Mouse (Mus musculus) hindbrain, embryonic 16.5 days (tissue): ENCODE data around the gene Rps6ka5. TPM values are rescaled to one million over a fixed set of nuclear protein-coding genes. Genes with fewer than 3 reads are reported as not detected.

Experiments used
- ATAC-seq: fragments of 200-750 bp; cut with Nextera tagmentation; 2 replicates; pipeline ENCODE4 v1.8.0; 2017; ENCODE audit warnings: moderate TSS enrichment, moderate library complexity
- H3K27ac ChIP-seq: fragments of 300-500 bp; sonication (generic); 2 replicates; pipeline ENCODE4 v1.5.1; 2014; ENCODE audit warnings: low read depth, mild to moderate bottlenecking, control low read depth, low read length, moderate library complexity
- H3K27me3 ChIP-seq: fragments of 300-500 bp; sonication (generic); replicated peaks from 2 replicates; pipeline ENCODE4 v1.6.1; 2014; ENCODE audit warnings: low read length; ENCODE audit not compliant: control insufficient read depth, insufficient read depth
- H3K36me3 ChIP-seq: fragments of 300-500 bp; sonication (generic); 2 replicates; pipeline ENCODE4 v1.6.1; 2014; ENCODE audit warnings: mild to moderate bottlenecking, low read length, moderate library complexity, mixed read lengths; ENCODE audit not compliant: control insufficient read depth, insufficient read depth
- H3K4me1 ChIP-seq: fragments of 300-500 bp; sonication (generic); 2 replicates; pipeline ENCODE4 v1.6.1; 2014; ENCODE audit warnings: low read depth, low read length; ENCODE audit not compliant: control insufficient read depth, insufficient read depth
- H3K4me2 ChIP-seq: fragments of 300-500 bp; sonication (generic); 2 replicates; pipeline ENCODE4 v1.6.1; 2014; ENCODE audit warnings: mild to moderate bottlenecking, low read length, control low read depth, moderate library complexity
- H3K4me3 ChIP-seq: fragments of 300-500 bp; sonication (generic); 2 replicates; pipeline ENCODE4 v1.5.1; 2014; ENCODE audit warnings: mild to moderate bottlenecking, low read length, control low read depth, moderate library complexity
- H3K9ac ChIP-seq: fragments of 300-500 bp; sonication (generic); 2 replicates; pipeline ENCODE4 v1.6.1; 2014; ENCODE audit warnings: low read depth, mild to moderate bottlenecking, control low read depth, low read length, moderate library complexity
- H3K9me3 ChIP-seq: fragments of 300-500 bp; sonication (generic); 2 replicates; pipeline ENCODE4 v1.6.1; 2014; ENCODE audit warnings: mild to moderate bottlenecking, low read length, moderate library complexity; ENCODE audit not compliant: control insufficient read depth
- WGBS: fragments of 180-500 bp; shearing (Covaris S2); extraction: QIAGEN DNeasy Blood & Tissue Kit; methylation state at CpG from one replicate; pipeline ENCODE4 v1.1.7; 2014; 5-methylcytosine and 5-hydroxymethylcytosine counted together
- polyA plus RNA-seq: library from polyadenylated mRNA; unstranded; fragments of >200 nt; fragmentation: Nextera tagmentation; extraction: Ambion mirVana; gene quantifications from 2 replicates; pipeline ENCODE4 v1.2.1, GENCODE M21; 2015

Rps6ka5 gene
- polyA plus RNA-seq, 1 experiment from 2014 or later = 5.7 TPM

DNA sequence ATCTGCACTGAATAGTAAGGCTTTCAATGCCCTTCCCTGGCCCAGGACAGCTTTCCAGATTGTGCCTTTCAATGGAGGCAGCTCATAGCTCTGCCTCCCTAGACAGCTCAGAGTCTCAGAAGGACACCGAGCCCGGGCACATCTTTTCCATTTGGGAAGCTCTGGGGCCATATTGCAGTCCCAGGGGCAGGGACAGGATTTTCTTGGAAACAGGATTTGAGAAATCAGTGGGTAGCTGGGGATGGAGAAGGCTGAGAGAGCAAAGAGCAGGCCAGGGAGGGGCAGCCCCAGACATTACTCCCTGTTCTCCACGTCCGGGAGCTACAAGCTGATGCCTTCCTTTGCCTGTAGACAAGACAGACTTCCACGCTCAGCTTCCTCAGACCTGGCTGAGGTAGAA lies 197.1 kb downstream of the Rps6ka5 start:
- no peak overlapping the region for H3K4me2 ChIP-seq
- peaks cover 10% of the 10 kb centered on the region for H3K4me1 ChIP-seq
- 69% methylated on average over 5 of the region's 5 CpGs for WGBS
- no peaks in the 10 kb centered on the region for H3K27me3 ChIP-seq
- no peaks in the 10 kb centered on the region for H3K36me3 ChIP-seq
- no peak overlapping the region for H3K27ac ChIP-seq
- no peak for ATAC-seq
- no peak overlapping the region for H3K9ac ChIP-seq
- no peak overlapping the region for H3K4me3 ChIP-seq
- no peaks in the 10 kb centered on the region for H3K9me3 ChIP-seq

GRCm38 (mm10) chr12:100529172-100529571 lies 197.6 kb downstream of the Rps6ka5 start:
- Histone ChIP-seq H3K27ac (no peak overlapping the region), H3K9me3 (no peaks in the 10 kb centered on the region), H3K4me1 (peaks cover 10% of the 10 kb centered on the region), H3K27me3 (no peaks in the 10 kb centered on the region), H3K36me3 (no peaks in the 10 kb centered on the region), H3K4me3 (no peak overlapping the region), H3K9ac (no peak overlapping the region), H3K4me2 (no peak overlapping the region)
- 23% methylated on average over 8 of the region's 8 CpGs for WGBS
- no peak for ATAC-seq

GRCm38 (mm10) chr12:100528246-100528645 lies 198.5 kb downstream of the Rps6ka5 start:
- Histone ChIP-seq H3K4me3 (peak overlapping the region; percentile 33; the same call in 1 of the 2 replicates), H3K36me3 (no peaks in the 10 kb centered on the region), H3K9me3 (no peaks in the 10 kb centered on the region), H3K4me1 (peaks cover 10% of the 10 kb centered on the region), H3K27me3 (no peaks in the 10 kb centered on the region), H3K9ac (peak overlapping the region; percentile 54; the same call in 1 of the 2 replicates), H3K27ac (peak overlapping the region; percentile 31; the same call in 1 of the 2 replicates), H3K4me2 (peak overlapping the region; percentile 70)
- 0 out of 2 replicates have a peak, but pooled peaks have one; percentile 2 for ATAC-seq
- 45% methylated on average over 3 of the region's 3 CpGs for WGBS

- ATAC-seq = peak; percentile 98
- H3K36me3 ChIP-seq = no peaks in the 10 kb centered on the region
- H3K9ac ChIP-seq = peak overlapping the region; percentile 54; the same call in 1 of the 2 replicates
- peaks cover 10% of the 10 kb centered on the region for H3K4me1 ChIP-seq
- no peaks in the 10 kb centered on the region for H3K27me3 ChIP-seq
- H3K9me3 ChIP-seq = no peaks in the 10 kb centered on the region
- peak overlapping the region; percentile 33 for H3K4me3 ChIP-seq
- H3K4me2 ChIP-seq = peak overlapping the region; percentile 70
- WGBS = 3% methylated on average over 9 of the region's 9 CpGs
- peak overlapping the region; percentile 31; the same call in 1 of the 2 replicates for H3K27ac ChIP-seq
These were observed 199.0 kb downstream of the Rps6ka5 start for GRCm38 (mm10) chr12:100527753-100528152.

- peaks cover 10% of the 10 kb centered on the region for H3K4me1 ChIP-seq
- H3K27me3 ChIP-seq = no peaks in the 10 kb centered on the region
- H3K4me3 ChIP-seq = peak overlapping the region; percentile 33
- H3K9ac ChIP-seq = peak overlapping the region; percentile 54; the same call in 1 of the 2 replicates
- ATAC-seq = peak; percentile 15
- H3K4me2 ChIP-seq = peak overlapping the region; percentile 70
- H3K36me3 ChIP-seq = no peaks in the 10 kb centered on the region
- H3K27ac ChIP-seq = no peak overlapping the region
- H3K9me3 ChIP-seq = no peaks in the 10 kb centered on the region
- WGBS = 48% methylated on average over 9 of the region's 9 CpGs
These were observed 199.5 kb downstream of the Rps6ka5 start for GRCm38 (mm10) chr12:100527241-100527640.

DNA sequence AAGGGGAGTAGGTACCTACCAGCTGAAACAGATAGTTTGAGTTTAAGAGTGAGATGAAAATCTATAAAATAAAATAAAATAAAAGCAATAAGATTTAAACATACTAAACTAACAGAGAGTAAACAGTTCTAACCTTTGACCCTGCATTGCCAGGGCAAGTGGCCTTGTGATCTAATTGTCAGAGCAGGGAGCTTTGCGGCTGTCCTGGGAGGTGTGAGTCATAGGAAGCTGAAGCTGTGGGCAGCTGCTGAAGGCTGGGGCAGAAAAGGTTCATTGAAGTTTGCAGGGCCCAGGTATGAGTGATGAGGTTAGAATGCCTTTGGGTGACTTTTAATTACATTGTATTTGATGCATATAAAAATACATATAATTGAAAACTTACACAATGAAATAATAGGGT lies 200.8 kb downstream of the Rps6ka5 start:
- no peak for ATAC-seq
- WGBS = 82% methylated on average over 1 of the region's 1 CpGs

DNA sequence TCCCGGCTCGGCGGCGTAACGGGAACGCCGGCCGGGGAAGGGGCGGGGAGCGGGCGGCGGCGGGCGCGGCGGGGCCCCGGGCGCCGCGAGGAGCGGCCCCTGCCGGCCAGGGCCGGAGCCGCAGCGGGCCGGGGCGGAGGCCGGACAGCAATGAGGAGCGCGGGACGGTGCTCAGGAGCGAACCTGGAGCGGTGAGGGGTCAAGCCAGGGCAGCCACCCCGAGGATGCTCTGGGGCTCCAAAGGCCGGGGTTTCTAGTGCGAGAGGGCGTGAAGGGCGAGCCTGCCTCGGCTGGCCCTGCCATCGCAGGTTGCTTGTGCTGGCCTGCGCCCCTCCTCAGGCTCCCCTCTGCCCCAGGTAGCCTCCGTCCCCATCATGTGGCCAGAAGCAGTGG lies 206.0 kb downstream of the Rps6ka5 start, which contains the start of gene Ttc7b:
Gene Ttc7b, minus strand, starts transcription at position 33 of the 393 bp plus-strand sequence.
- ATAC-seq = peak; percentile 80
- H3K27me3 ChIP-seq = no peaks in the 10 kb centered on the region
- peak within 1 kb of the TSS; percentile 91 for H3K4me3 ChIP-seq
- WGBS = 2% methylated on average over 27 of the region's 42 CpGs
- H3K4me1 ChIP-seq = peaks cover 20% of the 10 kb centered on the region
- H3K9me3 ChIP-seq = no peaks in the 10 kb centered on the region
- H3K27ac ChIP-seq = peak within 1 kb of the TSS; percentile 85
- H3K9ac ChIP-seq = peak within 1 kb of the TSS; percentile 100
- no peaks in the 10 kb centered on the region for H3K36me3 ChIP-seq
- peak within 1 kb of the TSS; percentile 72 for H3K4me2 ChIP-seq

More for the DNA sequence above, 200.8 kb downstream of the Rps6ka5 start:
- Histone ChIP-seq H3K4me3 (no peak overlapping the region), H3K4me1 (peaks cover 11% of the 10 kb centered on the region), H3K9me3 (no peaks in the 10 kb centered on the region), H3K4me2 (no peak overlapping the region), H3K27ac (no peak overlapping the region), H3K27me3 (no peaks in the 10 kb centered on the region), H3K36me3 (no peaks in the 10 kb centered on the region), H3K9ac (no peak overlapping the region)

GRCm38 (mm10) chr12:100520077-100520793 lies 206.5 kb downstream of the Rps6ka5 start:
- under 1% methylated on average over 44 of the region's 76 CpGs for WGBS
- peak overlapping the region; percentile 72 for H3K4me2 ChIP-seq
- peak; percentile 65 for ATAC-seq
- no peaks in the 10 kb centered on the region for H3K36me3 ChIP-seq
- H3K9ac ChIP-seq = peak overlapping the region; percentile 100
- peak overlapping the region; percentile 91 for H3K4me3 ChIP-seq
- peak overlapping the region; percentile 85 for H3K27ac ChIP-seq
- H3K27me3 ChIP-seq = no peaks in the 10 kb centered on the region
- H3K4me1 ChIP-seq = peaks cover 20% of the 10 kb centered on the region
- no peaks in the 10 kb centered on the region for H3K9me3 ChIP-seq

DNA sequence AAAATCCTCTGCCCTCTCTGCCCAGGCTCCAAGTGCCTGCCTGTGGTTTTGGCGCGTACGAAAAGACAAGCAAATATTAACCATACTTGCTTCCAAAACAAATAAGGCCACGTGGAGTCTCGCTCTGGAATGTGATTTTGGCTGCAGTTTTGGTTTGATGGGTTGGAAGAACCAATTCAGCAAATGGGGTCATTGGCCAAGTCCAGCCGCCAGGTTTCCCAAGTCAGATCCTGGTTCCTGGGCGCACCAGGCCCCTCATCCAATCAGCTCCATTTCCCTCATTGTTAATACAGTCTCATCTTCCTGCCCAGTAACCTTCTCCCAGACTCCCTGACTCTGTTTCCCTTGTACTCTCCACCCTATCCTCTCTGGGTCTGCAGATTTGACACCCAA lies 207.1 kb downstream of the Rps6ka5 start:
- Histone ChIP-seq H3K36me3 (no peaks in the 10 kb centered on the region), H3K4me3 (peak overlapping the region; percentile 91), H3K4me2 (peak overlapping the region; percentile 72), H3K27me3 (no peaks in the 10 kb centered on the region), H3K9ac (peak overlapping the region; percentile 100), H3K4me1 (peaks cover 20% of the 10 kb centered on the region), H3K27ac (peak overlapping the region; percentile 85), H3K9me3 (no peaks in the 10 kb centered on the region)
- ATAC-seq = peak; percentile 35
- 38% methylated on average over 7 of the region's 7 CpGs for WGBS
